Mouse (Mus musculus) spleen, adult 12 weeks (tissue): ENCODE measurements around the gene Vpreb3.
"Not testable (repeated sequence)": the region's sequence is repeated elsewhere in the genome, so short reads cannot be mapped to it uniquely, and the experiment has no call there.

Source experiments
- DNase-seq: peaks from one replicate; pipeline ENCODE4 v3.0.0; 2022; ENCODE audit warnings: low spot score

Gene Vpreb3

GRCm38 (mm10) chr10:75975216-75975615 lies 32.4 kb downstream of the Vpreb3 start:
- DNase-seq: no peak

- DNase-seq: no peak
Measured at GRCm38 (mm10) chr10:75978119-75978834, 35.4 kb downstream of the Vpreb3 start.

- no peak for DNase-seq
Measured at GRCm38 (mm10) chr10:75978835-75979157, 35.9 kb downstream of the Vpreb3 start.

- no peak for DNase-seq
Measured at GRCm38 (mm10) chr10:75979432-75979831, 36.6 kb downstream of the Vpreb3 start.

- no peak for DNase-seq
Measured at GRCm38 (mm10) chr10:75990430-75991042, 47.7 kb downstream of the Vpreb3 start.

- no peak for DNase-seq
Measured at GRCm38 (mm10) chr10:75993616-75994240, 50.9 kb downstream of the Vpreb3 start.

GRCm38 (mm10) chr10:75994531-75995210 lies 51.8 kb downstream of the Vpreb3 start:
- DNase-seq: not testable (repeated sequence)

GRCm38 (mm10) chr10:75995463-75995862 lies 52.6 kb downstream of the Vpreb3 start:
- DNase-seq: no peak

GRCm38 (mm10) chr10:75996315-75996714 lies 53.5 kb downstream of the Vpreb3 start:
- DNase-seq: no peak
